Mouse (Mus musculus) lung, embryonic 16.5 days (tissue): ENCODE results near the gene Wbp1l. TPM values are rescaled to one million over a fixed set of nuclear protein-coding genes. Genes with fewer than 3 reads are reported as not detected.

Experiments used
- ATAC-seq: fragments of 200-750 bp; cut with Nextera tagmentation; 2 replicates; pipeline ENCODE4 v1.8.0; 2017; ENCODE audit warnings: low read depth, mild to moderate bottlenecking, moderate library complexity
- H3K27ac ChIP-seq: fragments of 300-500 bp; sonication (generic); 2 replicates; pipeline ENCODE4 v1.5.1; 2014; ENCODE audit warnings: mild to moderate bottlenecking, control low read depth, low read length
- H3K27me3 ChIP-seq: fragments of 300-500 bp; sonication (generic); 2 replicates; pipeline ENCODE4 v1.6.1; 2014; ENCODE audit warnings: low read depth, low read length, mixed read lengths; ENCODE audit not compliant: control insufficient read depth, insufficient read depth
- H3K36me3 ChIP-seq: fragments of 300-500 bp; sonication (generic); 2 replicates; pipeline ENCODE4 v1.6.1; 2014; ENCODE audit warnings: low read length; ENCODE audit not compliant: control insufficient read depth, insufficient read depth
- H3K4me1 ChIP-seq: fragments of 300-500 bp; sonication (generic); replicated peaks from 2 replicates; pipeline ENCODE4 v1.6.1; 2014; ENCODE audit warnings: low read length, mixed read lengths; ENCODE audit not compliant: control insufficient read depth, insufficient read depth
- H3K4me2 ChIP-seq: fragments of 300-500 bp; sonication (generic); 2 replicates; pipeline ENCODE4 v1.6.1; 2014; ENCODE audit warnings: low read depth, low read length, control low read depth
- H3K4me3 ChIP-seq: fragments of 300-500 bp; sonication (generic); 2 replicates; pipeline ENCODE4 v1.5.1; 2014; ENCODE audit warnings: mild to moderate bottlenecking, low read length, control low read depth
- H3K9ac ChIP-seq: fragments of 300-500 bp; sonication (generic); 2 replicates; pipeline ENCODE4 v1.6.1; 2014; ENCODE audit warnings: low read length, control low read depth
- H3K9me3 ChIP-seq: fragments of 300-500 bp; sonication (generic); 2 replicates; pipeline ENCODE4 v1.6.1; 2016; ENCODE audit warnings: low read length; ENCODE audit not compliant: control insufficient read depth
- WGBS: fragments of 180-500 bp; shearing (Covaris S2); extraction: QIAGEN DNeasy Blood & Tissue Kit; methylation state at CpG from one replicate; pipeline ENCODE4 v1.1.7; 2014; 5-methylcytosine and 5-hydroxymethylcytosine counted together
- polyA plus RNA-seq: library from polyadenylated mRNA; unstranded; fragments of >200 nt; fragmentation: Nextera tagmentation; extraction: Ambion mirVana; gene quantifications from 2 replicates; pipeline ENCODE4 v1.2.1, GENCODE M21; 2015

Wbp1l gene
- polyA plus RNA-seq, 1 experiment from 2014 or later: 43.9 TPM

- Histone ChIP-seq H3K4me3 (peak overlapping the region; percentile 44), H3K36me3 (no peaks in the 10 kb centered on the region; the same call in 1 of the 2 replicates), H3K27ac (peak overlapping the region; percentile 94), H3K9me3 (no peaks in the 10 kb centered on the region), H3K9ac (peak overlapping the region; percentile 53), H3K4me1 (peaks cover 75% of the 10 kb centered on the region), H3K4me2 (peak overlapping the region; percentile 63), H3K27me3 (no peaks in the 10 kb centered on the region)
- WGBS: 2% methylated on average over 16 of the region's 16 CpGs
- ATAC-seq: peak; percentile 78
Observed at GRCm38 (mm10) chr19:46623194-46623667, 24.3 kb downstream of the Wbp1l start.

- peak; percentile 78 for ATAC-seq
- 12% methylated on average over 19 of the region's 19 CpGs for WGBS
- Histone ChIP-seq H3K4me2 (peak overlapping the region; percentile 63), H3K4me1 (peaks cover 75% of the 10 kb centered on the region), H3K36me3 (no peaks in the 10 kb centered on the region; the same call in 1 of the 2 replicates), H3K27me3 (no peaks in the 10 kb centered on the region), H3K4me3 (peak overlapping the region; percentile 44), H3K9me3 (no peaks in the 10 kb centered on the region), H3K9ac (peak overlapping the region; percentile 53), H3K27ac (peak overlapping the region; percentile 94)
Observed at GRCm38 (mm10) chr19:46623790-46624772, 25.2 kb downstream of the Wbp1l start.

GRCm38 (mm10) chr19:46625015-46625414 is 26.1 kb downstream of the Wbp1l start:
- WGBS: 90% methylated on average over 12 of the region's 12 CpGs
- no peak for ATAC-seq
- peak overlapping the region; percentile 94 for H3K27ac ChIP-seq
- H3K9me3 ChIP-seq: no peaks in the 10 kb centered on the region
- no peaks in the 10 kb centered on the region for H3K27me3 ChIP-seq
- H3K36me3 ChIP-seq: no peaks in the 10 kb centered on the region; the same call in 1 of the 2 replicates
- peaks cover 70% of the 10 kb centered on the region for H3K4me1 ChIP-seq
- peak overlapping the region; percentile 63 for H3K4me2 ChIP-seq
- H3K9ac ChIP-seq: no peak overlapping the region
- H3K4me3 ChIP-seq: peak overlapping the region; percentile 44

GRCm38 (mm10) chr19:46625519-46625918 is 26.6 kb downstream of the Wbp1l start:
- no peaks in the 10 kb centered on the region for H3K9me3 ChIP-seq
- ATAC-seq: no peak
- no peak overlapping the region for H3K27ac ChIP-seq
- H3K9ac ChIP-seq: no peak overlapping the region
- H3K27me3 ChIP-seq: no peaks in the 10 kb centered on the region
- H3K4me1 ChIP-seq: peaks cover 67% of the 10 kb centered on the region
- H3K4me2 ChIP-seq: no peak overlapping the region
- no peaks in the 10 kb centered on the region; the same call in 1 of the 2 replicates for H3K36me3 ChIP-seq
- 44% methylated on average over 10 of the region's 10 CpGs for WGBS
- no peak overlapping the region for H3K4me3 ChIP-seq

- H3K4me3 ChIP-seq: no peak overlapping the region
- H3K9ac ChIP-seq: no peak overlapping the region
- no peaks in the 10 kb centered on the region for H3K27me3 ChIP-seq
- 44% methylated on average over 10 of the region's 10 CpGs for WGBS
- H3K27ac ChIP-seq: peak overlapping the region; percentile 7; the same call in 1 of the 2 replicates
- no peaks in the 10 kb centered on the region for H3K9me3 ChIP-seq
- no peak overlapping the region for H3K4me2 ChIP-seq
- peaks cover 41% of the 10 kb centered on the region for H3K4me1 ChIP-seq
- ATAC-seq: peak; percentile 15; the same call in 1 of the 2 replicates
- no peaks in the 10 kb centered on the region; the same call in 1 of the 2 replicates for H3K36me3 ChIP-seq
Observed at GRCm38 (mm10) chr19:46628403-46628802, 29.5 kb downstream of the Wbp1l start.

- H3K4me1 ChIP-seq: peaks cover 31% of the 10 kb centered on the region
- no peaks in the 10 kb centered on the region for H3K9me3 ChIP-seq
- H3K27ac ChIP-seq: no peak overlapping the region
- no peak overlapping the region for H3K9ac ChIP-seq
- no peak overlapping the region for H3K4me3 ChIP-seq
- H3K27me3 ChIP-seq: no peaks in the 10 kb centered on the region
- no peaks in the 10 kb centered on the region; the same call in 1 of the 2 replicates for H3K36me3 ChIP-seq
- 68% methylated on average over 9 of the region's 9 CpGs for WGBS
- no peak for ATAC-seq
- no peak overlapping the region for H3K4me2 ChIP-seq
Observed at GRCm38 (mm10) chr19:46629807-46630206, 30.9 kb downstream of the Wbp1l start.

- Histone ChIP-seq H3K4me3 (no peak overlapping the region), H3K4me2 (no peak overlapping the region), H3K27ac (no peak overlapping the region), H3K9ac (no peak overlapping the region), H3K27me3 (no peaks in the 10 kb centered on the region), H3K4me1 (peaks cover 28% of the 10 kb centered on the region), H3K9me3 (no peaks in the 10 kb centered on the region), H3K36me3 (no peaks in the 10 kb centered on the region)
- WGBS: 56% methylated on average over 9 of the region's 9 CpGs
- ATAC-seq: no peak
Observed at GRCm38 (mm10) chr19:46631637-46632036, 32.8 kb downstream of the Wbp1l start.

GRCm38 (mm10) chr19:46635766-46636165 is 36.9 kb downstream of the Wbp1l start:
- H3K4me3 ChIP-seq: no peak overlapping the region
- no peak overlapping the region for H3K4me2 ChIP-seq
- H3K27me3 ChIP-seq: no peaks in the 10 kb centered on the region
- WGBS: 48% methylated on average over 9 of the region's 9 CpGs
- peak overlapping the region; percentile 29 for H3K27ac ChIP-seq
- H3K9ac ChIP-seq: no peak overlapping the region
- peaks cover 14% of the 10 kb centered on the region for H3K4me1 ChIP-seq
- ATAC-seq: peak; percentile 27; the same call in 1 of the 2 replicates
- H3K9me3 ChIP-seq: no peaks in the 10 kb centered on the region
- H3K36me3 ChIP-seq: no peaks in the 10 kb centered on the region

GRCm38 (mm10) chr19:46637598-46637997 is 38.7 kb downstream of the Wbp1l start:
- no peaks in the 10 kb centered on the region for H3K9me3 ChIP-seq
- no peaks in the 10 kb centered on the region for H3K36me3 ChIP-seq
- H3K4me3 ChIP-seq: no peak overlapping the region
- no peaks in the 10 kb centered on the region for H3K27me3 ChIP-seq
- no peak for ATAC-seq
- WGBS: 58% methylated on average over 6 of the region's 6 CpGs
- H3K27ac ChIP-seq: no peak overlapping the region
- H3K4me2 ChIP-seq: no peak overlapping the region
- no peak overlapping the region for H3K9ac ChIP-seq
- H3K4me1 ChIP-seq: peaks cover 33% of the 10 kb centered on the region
